Mouse (Mus musculus) thymus, adult 2 months (tissue): ENCODE measurements around the gene Sacs.
A peak's percentile ranks its signal among the peaks of the same experiment; 100 is the strongest.

Experiments
- CTCF ChIP-seq: fragments of 200-500 bp; IDR thresholded peaks from 2 replicates; pipeline ENCODE4 v1.5.1; 2012; ENCODE audit warnings: mild to moderate bottlenecking, control low read depth, low read length, moderate library complexity, borderline replicate concordance; ENCODE audit not compliant: control insufficient read depth, poor library complexity, insufficient read depth; ENCODE audit errors: extremely low read depth
- POLR2A ChIP-seq: fragments of 200-500 bp; IDR thresholded peaks from 2 replicates; pipeline ENCODE4 v1.6.1; 2012; ENCODE audit warnings: mild to moderate bottlenecking, low read length, control low read depth, moderate library complexity; ENCODE audit not compliant: control insufficient read depth, poor library complexity, insufficient read depth; ENCODE audit errors: extremely low read depth

DNA sequence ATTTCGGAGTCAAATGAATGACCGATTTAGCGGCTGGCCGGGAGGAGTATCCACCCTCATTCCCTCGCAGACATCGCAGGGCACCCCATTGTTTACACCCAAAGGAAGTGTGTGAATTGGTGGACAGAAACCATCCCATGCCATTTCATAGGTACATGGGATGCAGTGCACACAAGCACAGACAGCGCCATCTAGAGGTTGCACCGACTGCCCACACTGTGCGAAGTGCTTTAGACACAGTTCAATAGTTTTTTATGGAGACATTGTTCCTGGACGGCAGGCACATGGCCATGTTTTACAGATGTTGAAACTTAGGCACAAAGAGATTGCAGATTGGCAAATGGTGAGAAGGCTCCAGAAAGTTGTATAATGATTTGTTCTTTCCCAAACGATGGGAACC, 5.6 kb downstream of the Sacs start:
- TF ChIP-seq CTCF (peak; percentile 31; the same call in 1 of the 2 replicates), POLR2A (no peak)
